Mouse (Mus musculus): Measurements from ENCODE around the gene Slc6a16. TPM values are rescaled to one million over a fixed set of nuclear protein-coding genes. Genes with fewer than 3 reads are reported as not detected.

The Slc6a16 gene
- total RNA-seq, 2 experiments from 2014 or later = 1.6 to 2.2 TPM

- DNase-seq (ENCODE audit: extremely low spot score in 1 of 2, low spot score in 1 of 2) = peak; percentile 48 to 75
These were observed 64.4 kb downstream of the Slc6a16 start for GRCm38 (mm10) chr7:45305275-45305674.

GRCm38 (mm10) chr7:45308551-45309240, 67.8 kb downstream of the Slc6a16 start:
- DNase-seq (ENCODE audit: extremely low spot score in 1 of 2, low spot score in 1 of 2) = no peak

GRCm38 (mm10) chr7:45309455-45309854, 68.6 kb downstream of the Slc6a16 start:
- DNase-seq (ENCODE audit: extremely low spot score in 1 of 2, low spot score in 1 of 2) = peak in 1 of 2 experiments; percentile 70

- no peak for DNase-seq (ENCODE audit: extremely low spot score in 1 of 2, low spot score in 1 of 2)
These were observed 71.1 kb downstream of the Slc6a16 start for GRCm38 (mm10) chr7:45312023-45312422.

- no peak for DNase-seq (ENCODE audit: extremely low spot score in 1 of 2, low spot score in 1 of 2)
These were observed 72.0 kb downstream of the Slc6a16 start for GRCm38 (mm10) chr7:45312686-45313453.

- no peak for DNase-seq (ENCODE audit: extremely low spot score in 1 of 2, low spot score in 1 of 2)
These were observed 72.6 kb downstream of the Slc6a16 start for GRCm38 (mm10) chr7:45313495-45313894.

- no peak for DNase-seq (ENCODE audit: extremely low spot score in 1 of 2, low spot score in 1 of 2)
These were observed 74.4 kb downstream of the Slc6a16 start for GRCm38 (mm10) chr7:45315182-45315701.

GRCm38 (mm10) chr7:45316536-45316935, 75.7 kb downstream of the Slc6a16 start:
- DNase-seq (ENCODE audit: extremely low spot score in 1 of 2, low spot score in 1 of 2) = no peak

- no peak for DNase-seq (ENCODE audit: extremely low spot score in 1 of 2, low spot score in 1 of 2)
These were observed 81.4 kb downstream of the Slc6a16 start for GRCm38 (mm10) chr7:45322245-45322644.

Other genes starting within 250 kb of the Slc6a16 start
- gene Irf3, start 243.4 kb upstream of the Slc6a16 start, total RNA-seq (2021) = 10 to 100 TPM; 39.5 to 40.1 TPM
- 1 to 10 TPM; 1.9 to 3.4 TPM for gene Bcl2l12, start 242.4 kb upstream of the Slc6a16 start, total RNA-seq (2021)
- 100 to 1,000 TPM; 151 to 156 TPM for gene Scaf1, start 224.7 kb upstream of the Slc6a16 start, total RNA-seq (2021)
- 10 to 100 TPM; 11.7 to 12.3 TPM for gene Rras, start 223.1 kb upstream of the Slc6a16 start, total RNA-seq (2021)
- 10 to 100 TPM; 67.9 to 81.7 TPM for gene Prr12, start 188.2 kb upstream of the Slc6a16 start, total RNA-seq (2021)
- gene Nosip, start 178.7 kb upstream of the Slc6a16 start, total RNA-seq (2021) = 10 to 100 TPM; 49.8 to 59.4 TPM
- gene Prrg2, start 178.4 kb upstream of the Slc6a16 start, total RNA-seq (2021) = 1 to 10 TPM; 5.6 to 6.6 TPM
- 1 to 10 TPM; 9.6 to 9.7 TPM for gene Rcn3, start 148.9 kb upstream of the Slc6a16 start, total RNA-seq (2021)
- gene Fcgrt, start 137.2 kb upstream of the Slc6a16 start, total RNA-seq (2021) = 10 to 100 TPM; 18.1 to 21.0 TPM
- 100 to 1,000 TPM; 418 to 465 TPM for gene Rps11, start 116.6 kb upstream of the Slc6a16 start, total RNA-seq (2021)
- gene Rpl13a, start 112.3 kb upstream of the Slc6a16 start, total RNA-seq (2021) = 100 to 1,000 TPM; 765 to 826 TPM
- not detected for gene Gm45713, start 104.9 kb upstream of the Slc6a16 start, total RNA-seq (2021)
- gene Flt3l, start 104.7 kb upstream of the Slc6a16 start, total RNA-seq (2021) = 1 to 10 TPM; 4.5 to 8.2 TPM
- gene Pih1d1, start 86.8 kb upstream of the Slc6a16 start, total RNA-seq (2021) = 10 to 100 TPM; 43.2 to 47.0 TPM
- gene Aldh16a1, start 86.5 kb upstream of the Slc6a16 start, total RNA-seq (2021) = 10 to 100 TPM; 10.9 to 13.6 TPM
- gene Slc17a7, start 77.1 kb upstream of the Slc6a16 start, total RNA-seq (2021) = 1,000 to 10,000 TPM; 1,494 to 1,551 TPM
- under 1 TPM in 1 of 2 experiments, not detected in 1; 0.26 TPM for gene Gfy, start 61.5 kb upstream of the Slc6a16 start, total RNA-seq (2021)
- not detected for gene Pth2, start 60.1 kb upstream of the Slc6a16 start, total RNA-seq (2021)
- gene Ccdc155, start 36.2 kb upstream of the Slc6a16 start, total RNA-seq (2021) = 1 to 10 TPM; 2.4 to 2.9 TPM
- gene Dkkl1, start 28.9 kb upstream of the Slc6a16 start, total RNA-seq (2021) = 1 to 10 TPM; 1.2 to 2.4 TPM
- 1 to 10 TPM; 4.7 to 5.5 TPM for gene Tead2, start 25.3 kb upstream of the Slc6a16 start, total RNA-seq (2021)
- gene Cd37, start 2.0 kb upstream of the Slc6a16 start, total RNA-seq (2021) = 1 to 10 TPM; 3.1 to 5.7 TPM
- gene Slc6a21, start 36.4 kb downstream of the Slc6a16 start, total RNA-seq (2021) = not detected
- gene Trpm4, start 92.7 kb downstream of the Slc6a16 start, total RNA-seq (2021) = 10 to 100 TPM; 14.1 to 18.5 TPM
- under 1 TPM in 1 of 2 experiments, not detected in 1; 0.17 TPM for gene Hrc, start 94.2 kb downstream of the Slc6a16 start, total RNA-seq (2021)
- 100 to 1,000 TPM; 129 to 134 TPM for gene Ppfia3, start 125.9 kb downstream of the Slc6a16 start, total RNA-seq (2021)
- 100 to 1,000 TPM; 151 to 155 TPM for gene Lin7b, start 129.5 kb downstream of the Slc6a16 start, total RNA-seq (2021)
- gene Snrnp70, start 154.7 kb downstream of the Slc6a16 start, total RNA-seq (2021) = 100 to 1,000 TPM; 288 to 443 TPM
- gene Kcna7, start 164.6 kb downstream of the Slc6a16 start, total RNA-seq (2021) = not detected
- gene Ntf5, start 172.6 kb downstream of the Slc6a16 start, total RNA-seq (2021) = under 1 TPM in 1 of 2 experiments, not detected in 1; 0.22 TPM
- under 1 TPM in 1 of 2 experiments, not detected in 1; 0.57 TPM for gene Lhb, start 179.7 kb downstream of the Slc6a16 start, total RNA-seq (2021)
- 10 to 100 TPM; 13.9 to 16.5 TPM for gene Gys1, start 193.8 kb downstream of the Slc6a16 start, total RNA-seq (2021)
- gene Ruvbl2, start 197.0 kb downstream of the Slc6a16 start, total RNA-seq (2021) = 10 to 100 TPM; 34.3 to 40.6 TPM
- gene Ftl1, start 218.8 kb downstream of the Slc6a16 start, total RNA-seq (2021) = 100 to 1,000 TPM; 204 to 228 TPM
- 10 to 100 TPM; 81.6 to 82.1 TPM for gene Bax, start 225.8 kb downstream of the Slc6a16 start, total RNA-seq (2021)
- gene Tulp2, start 240.8 kb downstream of the Slc6a16 start, total RNA-seq (2021) = not detected
- gene Gm45808, start 245.7 kb downstream of the Slc6a16 start, total RNA-seq (2021) = 1 to 10 TPM in 1 of 2 experiments, under 1 TPM in 1; 0.63 to 1.1 TPM
- gene Dhdh, start 247.7 kb downstream of the Slc6a16 start, total RNA-seq (2021) = 1 to 10 TPM; 3.1 to 5.7 TPM

Data from layer of hippocampus, postnatal 25 days (tissue).